Mouse (Mus musculus) WW6 (cell line): ENCODE measurements around the gene Gab1.

Source experiments
- DNase-seq: peaks from one replicate; pipeline ENCODE4 v3.0.0-alpha.2; 2013; ENCODE audit warnings: low read depth, low spot score

Gab1 gene

GRCm38 (mm10) chr8:80872688-80873087 lies 7.6 kb downstream of the Gab1 start:
- no peak for DNase-seq

GRCm38 (mm10) chr8:80871400-80871799 lies 8.9 kb downstream of the Gab1 start:
- no peak for DNase-seq

GRCm38 (mm10) chr8:80870535-80871204 lies 9.6 kb downstream of the Gab1 start:
- DNase-seq: no peak

- DNase-seq: no peak
Measured at GRCm38 (mm10) chr8:80869881-80870328, 10.4 kb downstream of the Gab1 start.

GRCm38 (mm10) chr8:80868801-80869323 lies 11.5 kb downstream of the Gab1 start:
- no peak for DNase-seq

- DNase-seq: no peak
Measured at GRCm38 (mm10) chr8:80868006-80868702, 12.2 kb downstream of the Gab1 start.

- no peak for DNase-seq
Measured at GRCm38 (mm10) chr8:80867598-80867997, 12.7 kb downstream of the Gab1 start.

GRCm38 (mm10) chr8:80865181-80865784 lies 15.0 kb downstream of the Gab1 start:
- DNase-seq: no peak

- no peak for DNase-seq
Measured at GRCm38 (mm10) chr8:80863393-80863792, 16.9 kb downstream of the Gab1 start.

GRCm38 (mm10) chr8:80859180-80859775 lies 21.0 kb downstream of the Gab1 start:
- peak; percentile 65 for DNase-seq

GRCm38 (mm10) chr8:80857851-80858367 lies 22.4 kb downstream of the Gab1 start:
- no peak for DNase-seq

GRCm38 (mm10) chr8:80857128-80857527 lies 23.2 kb downstream of the Gab1 start:
- DNase-seq: no peak

GRCm38 (mm10) chr8:80856606-80857005 lies 23.7 kb downstream of the Gab1 start:
- DNase-seq: no peak

- DNase-seq: no peak
Measured at GRCm38 (mm10) chr8:80853622-80854021, 26.7 kb downstream of the Gab1 start.

GRCm38 (mm10) chr8:80853208-80853607 lies 27.1 kb downstream of the Gab1 start:
- DNase-seq: no peak

GRCm38 (mm10) chr8:80852412-80853165 lies 27.7 kb downstream of the Gab1 start:
- DNase-seq: no peak

- DNase-seq: no peak
Measured at GRCm38 (mm10) chr8:80851648-80852047, 28.7 kb downstream of the Gab1 start.

- DNase-seq: no peak
Measured at GRCm38 (mm10) chr8:80850013-80850412, 30.3 kb downstream of the Gab1 start.

GRCm38 (mm10) chr8:80848631-80849030 lies 31.7 kb downstream of the Gab1 start:
- DNase-seq: no peak

GRCm38 (mm10) chr8:80847912-80848311 lies 32.4 kb downstream of the Gab1 start:
- DNase-seq: no peak

GRCm38 (mm10) chr8:80845284-80845683 lies 35.0 kb downstream of the Gab1 start:
- DNase-seq: no peak
